Mouse (Mus musculus) kidney, adult 2 months (tissue): Measurements from ENCODE around the gene Snrnp70. TPM values are rescaled to one million over a fixed set of nuclear protein-coding genes. Genes with fewer than 3 reads are reported as not detected.
A peak's percentile ranks its signal among the peaks of the same experiment; 100 is the strongest.

ENCODE experiments used
- DNase-seq: peaks from one replicate; pipeline ENCODE4 v3.0.0; 2021
- H3K27ac ChIP-seq: fragments of 200-500 bp; 2 replicates; pipeline ENCODE4 v1.5.1; 2012; ENCODE audit warnings: low read depth, low read length, control low read depth, inconsistent platforms; ENCODE audit not compliant: insufficient read depth
- H3K27me3 ChIP-seq: fragments of 200-500 bp; replicated peaks from 2 replicates; pipeline ENCODE4 v1.6.1; 2012; ENCODE audit warnings: mild to moderate bottlenecking, moderate library complexity, low read length, inconsistent platforms; ENCODE audit not compliant: control insufficient read depth, insufficient read depth
- H3K36me3 ChIP-seq: fragments of 200-500 bp; 2 replicates; pipeline ENCODE4 v1.6.1; 2012; ENCODE audit warnings: mild to moderate bottlenecking, moderate library complexity, low read length, inconsistent platforms; ENCODE audit not compliant: control insufficient read depth, insufficient read depth
- H3K4me1 ChIP-seq: fragments of 200-500 bp; 2 replicates; pipeline ENCODE4 v1.6.1; 2011; ENCODE audit warnings: low read length; ENCODE audit not compliant: control insufficient read depth, insufficient read depth
- H3K4me3 ChIP-seq: fragments of 200-500 bp; 2 replicates; pipeline ENCODE4 v1.5.1; 2011; ENCODE audit warnings: mild to moderate bottlenecking, low read depth, low read length, control low read depth; ENCODE audit not compliant: insufficient read depth
- CTCF ChIP-seq: fragments of 200-500 bp; conservative IDR thresholded peaks from 2 replicates; pipeline ENCODE4 v1.5.1; 2011; ENCODE audit warnings: low read depth, mild to moderate bottlenecking, control low read depth, low read length, moderate library complexity, mixed read lengths; ENCODE audit not compliant: insufficient read depth, insufficient read length
- POLR2A ChIP-seq: fragments of 200-500 bp; IDR thresholded peaks from one replicate; pipeline ENCODE4 v1.6.1; 2011; ENCODE audit warnings: low read depth, low read length, control low read depth
- WGBS: fragments of 180-500 bp; shearing (Covaris S2); methylation state at CpG from one replicate; pipeline ENCODE4 v1.1.7; 2018; 5-methylcytosine and 5-hydroxymethylcytosine counted together
- polyA plus RNA-seq: library from polyadenylated mRNA; depleted of rRNA; stranded (reverse); fragments of >200 nt; gene quantifications from 2 replicates; pipeline ENCODE4 v1.2.3, GENCODE M21; 2012

Gene Snrnp70
- polyA plus RNA-seq, 1 experiment, result 137 TPM

- no peak overlapping the region for H3K4me3 ChIP-seq
- no peaks in the 10 kb centered on the region; the same call in 1 of the 2 replicates for H3K36me3 ChIP-seq
- no peaks in the 10 kb centered on the region; the same call in 1 of the 2 replicates for H3K4me1 ChIP-seq
- H3K27ac ChIP-seq, result no peak overlapping the region
- WGBS, result 75% methylated on average over 5 of the region's 5 CpGs
- no peak for DNase-seq
- no peaks in the 10 kb centered on the region for H3K27me3 ChIP-seq
- no peak for TF ChIP-seq POLR2A
Measured at GRCm38 (mm10) chr7:45372371-45372770, 23.2 kb downstream of the Snrnp70 start.

- no peaks in the 10 kb centered on the region for H3K36me3 ChIP-seq
- no peaks in the 10 kb centered on the region; the same call in 1 of the 2 replicates for H3K4me1 ChIP-seq
- TF ChIP-seq POLR2A (no peak), CTCF (no peak)
- WGBS, result 8% methylated on average over 28 of the region's 28 CpGs
- peak within 1 kb of the TSS; percentile 57 for H3K4me3 ChIP-seq
- DNase-seq, result peak; percentile 92
- H3K27ac ChIP-seq, result peak within 1 kb of the TSS; percentile 65; the same call in 1 of the 2 replicates
- H3K27me3 ChIP-seq, result no peaks in the 10 kb centered on the region
Measured at GRCm38 (mm10) chr7:45370475-45371311, 24.8 kb downstream of the Snrnp70 start, which contains the start of gene Lin7b. Gene Lin7b, minus strand, starts transcription at chr7:45370583.

GRCm38 (mm10) chr7:45369836-45370474 is 25.6 kb downstream of the Snrnp70 start:
- Histone ChIP-seq H3K4me1 (no peaks in the 10 kb centered on the region; the same call in 1 of the 2 replicates), H3K27ac (no peak overlapping the region), H3K27me3 (no peaks in the 10 kb centered on the region), H3K4me3 (peak overlapping the region; percentile 57), H3K36me3 (no peaks in the 10 kb centered on the region)
- DNase-seq, result no peak
- WGBS, result 6% methylated on average over 52 of the region's 52 CpGs
- no peak for TF ChIP-seq POLR2A
- no peak for TF ChIP-seq CTCF

GRCm38 (mm10) chr7:45369022-45369745 is 26.4 kb downstream of the Snrnp70 start:
- no peak for TF ChIP-seq POLR2A
- no peak for TF ChIP-seq CTCF
- H3K4me3 ChIP-seq, result no peak overlapping the region

GRCm38 (mm10) chr7:45368178-45368577 is 27.4 kb downstream of the Snrnp70 start:
- WGBS, result 87% methylated on average over 15 of the region's 15 CpGs
- no peak for DNase-seq
- no peaks in the 10 kb centered on the region; the same call in 1 of the 2 replicates for H3K4me1 ChIP-seq
- no peaks in the 10 kb centered on the region for H3K36me3 ChIP-seq
- H3K4me3 ChIP-seq, result no peak overlapping the region
- H3K27me3 ChIP-seq, result no peaks in the 10 kb centered on the region
- no peak for TF ChIP-seq CTCF
- TF ChIP-seq POLR2A, result no peak
- no peak overlapping the region for H3K27ac ChIP-seq

More at GRCm38 (mm10) chr7:45369022-45369745, 26.4 kb downstream of the Snrnp70 start:
- Histone ChIP-seq H3K36me3 (no peaks in the 10 kb centered on the region), H3K27ac (no peak overlapping the region), H3K4me1 (no peaks in the 10 kb centered on the region; the same call in 1 of the 2 replicates), H3K27me3 (no peaks in the 10 kb centered on the region)
- WGBS, result 81% methylated on average over 16 of the region's 16 CpGs
- no peak for DNase-seq

GRCm38 (mm10) chr7:45367020-45367880 is 28.3 kb downstream of the Snrnp70 start:
- Histone ChIP-seq H3K36me3 (no peaks in the 10 kb centered on the region), H3K4me1 (no peaks in the 10 kb centered on the region; the same call in 1 of the 2 replicates), H3K4me3 (peak overlapping the region; percentile 53), H3K27ac (no peak overlapping the region), H3K27me3 (no peaks in the 10 kb centered on the region)
- TF ChIP-seq POLR2A (no peak), CTCF (peak; percentile 66)
- under 1% methylated on average over 70 of the region's 70 CpGs for WGBS
- peak; percentile 97 for DNase-seq
